31 mouse cellular contexts compared by ENCODE assay signal in the genomic region with DNA sequence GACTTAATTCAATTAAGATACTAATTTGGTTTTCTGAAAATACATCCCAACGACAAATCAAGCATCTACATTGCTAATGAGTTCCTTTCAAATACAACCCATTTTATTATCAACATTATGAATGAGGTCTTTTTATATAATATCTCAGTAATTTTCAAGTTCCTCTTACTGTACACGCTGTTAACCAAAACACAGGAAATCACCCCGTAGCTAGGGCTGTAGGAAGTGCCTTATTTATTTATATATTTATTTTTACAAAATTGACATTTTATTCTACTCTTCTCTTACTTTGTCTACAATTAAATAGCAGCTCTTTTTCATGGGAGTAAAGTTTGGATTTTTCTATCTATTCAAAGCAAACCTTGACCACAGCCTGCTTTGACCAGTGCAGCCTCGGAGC. TPM values are rescaled to one million over a fixed set of nuclear protein-coding genes. Genes with fewer than 3 reads are reported as not detected.
DNase-seq lines count a peak whose midpoint lies in the region; ATAC-seq and TF ChIP-seq lines count a peak whose summit lies in the region.
"Had no signal": no experiment of that assay in that cellular context is flagged by ENCODE, and none has a peak within 500 bp of the region (broad histone marks: within the 10 kb centered on the region; RNA-seq: fewer than 3 reads in every experiment).

No protein-coding gene starts in this region.

- H3K36me3 ChIP-seq in liver, adult 2 months (ENCODE audit: control insufficient read depth, insufficient read depth, low read length), result peaks cover 23% of the 10 kb centered on the region
- peaks cover 2% of the 10 kb centered on the region; the same call in 1 of the 2 replicates for H3K36me3 ChIP-seq in liver, embryonic 11.5 days (ENCODE audit: control insufficient read depth, insufficient read depth, low read length)
- peaks cover 14% of the 10 kb centered on the region for H3K36me3 ChIP-seq in midbrain, embryonic 10.5 days

- no peak overlapping the region for H3K9ac ChIP-seq in liver, adult 2 months (ENCODE audit: low read depth, low read length)
- H3K9ac ChIP-seq in liver, embryonic 11.5 days (ENCODE audit: low read depth, low read length), result no peak overlapping the region
- H3K9ac ChIP-seq: embryonic facial prominence, embryonic 13.5 days; embryonic facial prominence, embryonic 15.5 days; forebrain, embryonic 12.5 days had no signal

- no peak overlapping the region for H3K27ac ChIP-seq in liver, adult 2 months (replicated peaks; ENCODE audit: insufficient read depth, low read depth, low read length)
- H3K27ac ChIP-seq in liver, embryonic 11.5 days (ENCODE audit: low read depth, low read length), result no peak overlapping the region
- peak overlapping the region; percentile 28; the same call in 1 of the 2 replicates for H3K27ac ChIP-seq in bone marrow macrophage, adult 2 months (ENCODE audit: insufficient read depth, low read depth, low read length)
- H3K27ac ChIP-seq in midbrain, embryonic 10.5 days (replicated peaks), result no peak overlapping the region
- H3K27ac ChIP-seq: embryonic facial prominence, embryonic 13.5 days; embryonic facial prominence, embryonic 15.5 days; forebrain, embryonic 10.5 days; forebrain, embryonic 12.5 days had no signal

- no peak for TF ChIP-seq POLR2A in liver, adult 2 months (IDR thresholded peaks at IDR 0.05; ENCODE audit: extremely low read depth, insufficient read depth, low read length)
- no peak for TF ChIP-seq POLR2A in bone marrow macrophage, adult 2 months (IDR thresholded peaks at IDR 0.05; ENCODE audit: borderline replicate concordance, low read depth, low read length)

- DNase-seq in liver, adult 2 months (ENCODE audit: extremely low read depth, low read depth, low spot score), result no peak
- no peak for DNase-seq in liver, embryonic 11.5 days (ENCODE audit: low spot score)
- no peak for DNase-seq in midbrain, embryonic 10.5 days (ENCODE audit: low spot score)
- no peak for DNase-seq in adrenal gland, adult 8-10 months
- DNase-seq in layer of hippocampus, postnatal 36 days, result no peak
- DNase-seq: adrenal gland, postnatal 10 days; adrenal gland, postnatal 25 days; cerebellum, adult 11-12 months; cerebellum, adult 2 months; cerebellum, adult 9-10 months; cerebellum, postnatal 14 days; cerebellum, postnatal 36 days; embryo, embryonic 11 days had no signal

- ATAC-seq in liver, embryonic 11.5 days (replicated peaks; ENCODE audit: low FRiP score), result no peak
- peak; percentile 50; the same call in 1 of the 2 replicates for ATAC-seq in common myeloid progenitor, adult 5-6 weeks (replicated peaks; ENCODE audit: low read depth, poor library complexity, severe bottlenecking)
- ATAC-seq in hematopoietic stem cell, adult 5-6 weeks (replicated peaks in 1 of 2; ENCODE audit: insufficient read depth in 1 of 2, low FRiP score in 2 of 2, low TSS enrichment in 1 of 2, low read depth in 1 of 2, poor library complexity in 2 of 2, severe bottlenecking in 2 of 2), result peak; percentile 46 to 72; a peak in 3 of 4 replicates
- ATAC-seq: activated CD4-positive, CD25-positive, alpha-beta regulatory T cell, adult 4 months; forebrain, embryonic 14.5 days; forebrain, embryonic 16.5 days; Patski had no signal

- no peak overlapping the region for H3K4me2 ChIP-seq in liver, embryonic 11.5 days
- H3K4me2 ChIP-seq: embryonic facial prominence, embryonic 13.5 days; embryonic facial prominence, embryonic 15.5 days; forebrain, embryonic 12.5 days had no signal

- no peaks in the 10 kb centered on the region for H3K79me2 ChIP-seq in liver, adult 2 months (ENCODE audit: control insufficient read depth, insufficient read depth, low read length)

- no peak for TF ChIP-seq CTCF in liver, adult 2 months (IDR thresholded peaks at IDR 0.05; ENCODE audit: low read depth, low read length)
- TF ChIP-seq CTCF in bone marrow macrophage, adult 2 months (IDR thresholded peaks at IDR 0.05; ENCODE audit: low read depth, low read length), result no peak

- 77% methylated on average over 4 of the region's 4 CpGs for WGBS in liver, adult 2 months
- WGBS in liver, embryonic 11.5 days, result 67% methylated on average over 4 of the region's 4 CpGs
- WGBS in midbrain, embryonic 10.5 days, result 88% methylated on average over 4 of the region's 4 CpGs

- H3K9me3 ChIP-seq in liver, embryonic 11.5 days (ENCODE audit: control insufficient read depth, low read length), result no peaks in the 10 kb centered on the region
- no peaks in the 10 kb centered on the region for H3K9me3 ChIP-seq in midbrain, embryonic 10.5 days (replicated peaks)
- H3K9me3 ChIP-seq: embryonic facial prominence, embryonic 13.5 days; embryonic facial prominence, embryonic 15.5 days; forebrain, embryonic 10.5 days; forebrain, embryonic 12.5 days had no signal

- H3K4me3 ChIP-seq in liver, adult 2 months (ENCODE audit: insufficient read depth, low read depth, low read length), result peak overlapping the region; percentile 15; the same call in 1 of the 2 replicates
- H3K4me3 ChIP-seq in liver, embryonic 11.5 days (ENCODE audit: low read depth, low read length), result no peak overlapping the region
- peak overlapping the region; percentile 65 for H3K4me3 ChIP-seq in bone marrow macrophage, adult 2 months (ENCODE audit: insufficient read depth, low read length)
- no peak overlapping the region for H3K4me3 ChIP-seq in midbrain, embryonic 10.5 days
- H3K4me3 ChIP-seq: embryonic facial prominence, embryonic 13.5 days; embryonic facial prominence, embryonic 15.5 days; erythroblast, embryonic 14.5 days; forebrain, embryonic 10.5 days; forebrain, embryonic 12.5 days had no signal

- no peaks in the 10 kb centered on the region for H3K27me3 ChIP-seq in liver, adult 2 months (ENCODE audit: control insufficient read depth, insufficient read depth, low read length)
- H3K27me3 ChIP-seq in liver, embryonic 11.5 days (replicated peaks; ENCODE audit: control insufficient read depth, insufficient read depth, low read length), result no peaks in the 10 kb centered on the region
- no peaks in the 10 kb centered on the region for H3K27me3 ChIP-seq in midbrain, embryonic 10.5 days (ENCODE audit: low read depth, poor library complexity, severe bottlenecking)
- H3K27me3 ChIP-seq: embryonic facial prominence, embryonic 13.5 days; embryonic facial prominence, embryonic 15.5 days; forebrain, embryonic 12.5 days; Patski had no signal

- peaks cover 5% of the 10 kb centered on the region; the same call in 1 of the 2 replicates for H3K4me1 ChIP-seq in liver, adult 2 months (ENCODE audit: control insufficient read depth, insufficient read depth, low read length)
- no peaks in the 10 kb centered on the region for H3K4me1 ChIP-seq in liver, embryonic 11.5 days (replicated peaks; ENCODE audit: control insufficient read depth, insufficient read depth, low read length)
- H3K4me1 ChIP-seq in bone marrow macrophage, adult 2 months (ENCODE audit: control insufficient read depth, insufficient read depth, low read length), result peaks cover 14% of the 10 kb centered on the region
- H3K4me1 ChIP-seq in midbrain, embryonic 10.5 days, result peaks cover 5% of the 10 kb centered on the region; the same call in 1 of the 2 replicates
- H3K4me1 ChIP-seq: embryonic facial prominence, embryonic 15.5 days; forebrain, embryonic 12.5 days had no signal

RNA-seq across cellular contexts. Expression of a gene that starts 0.7 kb away (rescaled TPM):
- not detected in 2 replicates for total RNA-seq in liver, adult 2 months (2014; rRNA removed)
- polyA plus RNA-seq in liver, adult 2 months (2012; rRNA removed), result not detected in 2 replicates
- not detected in 2 replicates for polyA plus RNA-seq in liver, embryonic 11.5 days (2014; fragmentation: Nextera tagmentation; extraction: Ambion mirVana)
- not detected in 2 replicates for polyA plus RNA-seq in bone marrow macrophage, adult 2 months (2012; ENCODE audit: insufficient read depth, insufficient read length, missing spikeins)
- not detected in 2 replicates for total RNA-seq in common myeloid progenitor, adult 5-6 weeks (2017)
- not detected in 2 replicates for total RNA-seq in hematopoietic stem cell, adult 5-6 weeks (2017)
- not detected in 2 replicates for polyA plus RNA-seq in midbrain, embryonic 10.5 days (2016; fragmentation: Nextera tagmentation; extraction: Ambion mirVana)
- not detected for total RNA-seq in adrenal gland, adult 8-10 months (2022)
- not detected for total RNA-seq in layer of hippocampus, postnatal 36 days (2021)
- total RNA-seq: adrenal gland, adult 18-20 months; adrenal gland, postnatal 10 days; adrenal gland, postnatal 25 days; adrenal gland, postnatal 4 days; ES-E14 had no signal
- polyA plus RNA-seq: activated CD4-positive, CD25-positive, alpha-beta regulatory T cell, adult 4 months; C2C12; cerebellum, adult 2 months; embryonic facial prominence, embryonic 11.5 days; embryonic facial prominence, embryonic 13.5 days; embryonic facial prominence, embryonic 15.5 days; erythroblast, embryonic 14.5 days; forebrain, embryonic 10.5 days; forebrain, embryonic 12.5 days; forebrain, embryonic 14.5 days; forebrain, embryonic 16.5 days; frontal cortex, adult 2 months; Patski had no signal

RNA-seq across cellular contexts. Expression of a gene that starts 23.2 kb away (rescaled TPM):
- 32.1 and 36.9 TPM in 2 replicates for total RNA-seq in liver, adult 2 months (2014; rRNA removed)
- polyA plus RNA-seq in liver, adult 2 months (2012; rRNA removed), result 10.6 and 12.8 TPM in 2 replicates
- polyA plus RNA-seq in liver, embryonic 11.5 days (2014; fragmentation: Nextera tagmentation; extraction: Ambion mirVana), result 41.7 and 42.2 TPM in 2 replicates
- polyA plus RNA-seq in bone marrow macrophage, adult 2 months (2012; ENCODE audit: insufficient read depth, insufficient read length, missing spikeins), result 31.6 and 32.9 TPM in 2 replicates
- 30.9 and 33.1 TPM in 2 replicates for total RNA-seq in common myeloid progenitor, adult 5-6 weeks (2017)
- total RNA-seq in hematopoietic stem cell, adult 5-6 weeks (2017), result 28.6 and 41.3 TPM in 2 replicates
- polyA plus RNA-seq in midbrain, embryonic 10.5 days (2016; fragmentation: Nextera tagmentation; extraction: Ambion mirVana), result 46.2 and 48.3 TPM in 2 replicates
- 10 to 100 TPM; 44.4 to 55.0 (median 47.9) TPM for total RNA-seq in adrenal gland, adult 8-10 months (2022)
- 10 to 100 TPM; 42.3 to 44.3 TPM for total RNA-seq in layer of hippocampus, postnatal 36 days (2021)

RNA-seq across cellular contexts. Expression of a gene that starts 23.4 kb away (rescaled TPM):
- 334 and 392 TPM in 2 replicates for total RNA-seq in liver, adult 2 months (2014; rRNA removed)
- polyA plus RNA-seq in liver, adult 2 months (2012; rRNA removed), result 154 and 216 TPM in 2 replicates
- 12.9 and 14.0 TPM in 2 replicates for polyA plus RNA-seq in liver, embryonic 11.5 days (2014; fragmentation: Nextera tagmentation; extraction: Ambion mirVana)
- polyA plus RNA-seq in bone marrow macrophage, adult 2 months (2012; ENCODE audit: insufficient read depth, insufficient read length, missing spikeins), result 11.1 and 15.5 TPM in 2 replicates
- total RNA-seq in common myeloid progenitor, adult 5-6 weeks (2017), result 15.0 and 16.2 TPM in 2 replicates
- total RNA-seq in hematopoietic stem cell, adult 5-6 weeks (2017), result 22.4 and 22.8 TPM in 2 replicates
- polyA plus RNA-seq in midbrain, embryonic 10.5 days (2016; fragmentation: Nextera tagmentation; extraction: Ambion mirVana), result 7.8 and 8.1 TPM in 2 replicates
- 10 to 100 TPM; 33.2 to 69.5 (median 51.8) TPM for total RNA-seq in adrenal gland, adult 8-10 months (2022)
- 10 to 100 TPM; 21.1 to 24.8 TPM for total RNA-seq in layer of hippocampus, postnatal 36 days (2021)
- polyA plus RNA-seq: erythroblast, embryonic 14.5 days had no signal

RNA-seq across cellular contexts. Expression of a gene that starts 37.4 kb away (rescaled TPM):
- 2.9 and 5.4 TPM in 2 replicates for total RNA-seq in liver, adult 2 months (2014; rRNA removed)
- 5.7 and 8.7 TPM in 2 replicates for polyA plus RNA-seq in liver, adult 2 months (2012; rRNA removed)
- 3.2 and 3.9 TPM in 2 replicates for polyA plus RNA-seq in liver, embryonic 11.5 days (2014; fragmentation: Nextera tagmentation; extraction: Ambion mirVana)
- 2.6 and 2.9 TPM in 2 replicates for polyA plus RNA-seq in bone marrow macrophage, adult 2 months (2012; ENCODE audit: insufficient read depth, insufficient read length, missing spikeins)
- total RNA-seq in common myeloid progenitor, adult 5-6 weeks (2017), result 5.1 and 8.3 TPM in 2 replicates
- 2.9 and 5.0 TPM in 2 replicates for total RNA-seq in hematopoietic stem cell, adult 5-6 weeks (2017)
- polyA plus RNA-seq in midbrain, embryonic 10.5 days (2016; fragmentation: Nextera tagmentation; extraction: Ambion mirVana), result 3.2 and 3.6 TPM in 2 replicates
- total RNA-seq in adrenal gland, adult 8-10 months (2022), result 10 to 100 TPM in 1 of 4 experiments, 1 to 10 TPM in 3; 5.4 to 12.6 (median 7.6) TPM
- total RNA-seq in layer of hippocampus, postnatal 36 days (2021), result 1 to 10 TPM; 5.1 to 5.6 TPM
- polyA plus RNA-seq: erythroblast, embryonic 14.5 days had no signal

Comparison
In these comparisons a context has a peak if more than half of its experiments do, and no peak if none do; other contexts are left out.
1. H3K4me3 ChIP-seq: peak in liver, adult 2 months (single experiment) and bone marrow macrophage, adult 2 months (single experiment); none in liver, embryonic 11.5 days (single experiment) and midbrain, embryonic 10.5 days (single experiment).